Mouse (Mus musculus) heart, embryonic 11.5 days (tissue): ENCODE results near the gene Prkaca. TPM values are rescaled to one million over a fixed set of nuclear protein-coding genes. Genes with fewer than 3 reads are reported as not detected.

Experiments used
- ATAC-seq: fragments of 200-750 bp; cut with Nextera tagmentation; replicated peaks from 2 replicates; pipeline ENCODE4 v1.8.0; 2017; ENCODE audit warnings: moderate library complexity; ENCODE audit not compliant: insufficient number of reproducible peaks, low FRiP score, low TSS enrichment
- H3K27ac ChIP-seq: fragments of 300-500 bp; sonication (generic); 2 replicates; pipeline ENCODE4 v1.5.1; 2014; ENCODE audit warnings: mild to moderate bottlenecking, low read depth, low read length
- H3K27me3 ChIP-seq: fragments of 300-500 bp; sonication (generic); 2 replicates; pipeline ENCODE4 v1.6.1; 2014; ENCODE audit warnings: mild to moderate bottlenecking, low read length, mixed read lengths; ENCODE audit not compliant: control insufficient read depth, insufficient read depth
- H3K36me3 ChIP-seq: fragments of 300-500 bp; sonication (generic); 2 replicates; pipeline ENCODE4 v1.6.1; 2014; ENCODE audit warnings: mild to moderate bottlenecking, low read length, moderate library complexity, mixed read lengths; ENCODE audit not compliant: control insufficient read depth, insufficient read depth
- H3K4me1 ChIP-seq: fragments of 300-500 bp; sonication (generic); 2 replicates; pipeline ENCODE4 v1.6.1; 2014; ENCODE audit warnings: low read length; ENCODE audit not compliant: control insufficient read depth, insufficient read depth
- H3K4me2 ChIP-seq: fragments of 300-500 bp; sonication (generic); 2 replicates; pipeline ENCODE4 v1.6.1; 2014; ENCODE audit warnings: mild to moderate bottlenecking, moderate library complexity
- H3K4me3 ChIP-seq: fragments of 300-500 bp; sonication (generic); 2 replicates; pipeline ENCODE4 v1.5.1; 2014; ENCODE audit warnings: low read depth, low read length
- H3K9ac ChIP-seq: fragments of 300-500 bp; sonication (generic); 2 replicates; pipeline ENCODE4 v1.6.1; 2014; ENCODE audit warnings: mild to moderate bottlenecking, low read depth, low read length, moderate library complexity
- H3K9me3 ChIP-seq: fragments of 300-500 bp; sonication (generic); replicated peaks from 2 replicates; pipeline ENCODE4 v1.6.1; 2016; ENCODE audit warnings: low read length; ENCODE audit not compliant: control insufficient read depth
- WGBS: fragments of 180-500 bp; shearing (Covaris S2); extraction: QIAGEN DNeasy Blood & Tissue Kit; methylation state at CpG from one replicate; pipeline ENCODE4 v1.1.7; 2014; ENCODE audit not compliant: insufficient replicate concordance; 5-methylcytosine and 5-hydroxymethylcytosine counted together
- polyA plus RNA-seq: library from polyadenylated mRNA; unstranded; fragments of >200 nt; fragmentation: Nextera tagmentation; extraction: Ambion mirVana; gene quantifications from 2 replicates; pipeline ENCODE4 v1.2.1, GENCODE M21; 2014

Gene Prkaca
- polyA plus RNA-seq, 1 experiment from 2014 or later, result 139 TPM

GRCm38 (mm10) chr8:84010625-84011611, 38.1 kb downstream of the Prkaca start:
- 2% methylated on average over 78 of the region's 83 CpGs for WGBS
- Histone ChIP-seq H3K27me3 (peaks cover 40% of the 10 kb centered on the region), H3K27ac (no peak overlapping the region), H3K4me2 (peak overlapping the region; percentile 97), H3K36me3 (no peaks in the 10 kb centered on the region), H3K9me3 (no peaks in the 10 kb centered on the region), H3K4me3 (peak overlapping the region; percentile 53), H3K4me1 (peaks cover 19% of the 10 kb centered on the region), H3K9ac (peak overlapping the region; percentile 59)
- no peak for ATAC-seq

DNA sequence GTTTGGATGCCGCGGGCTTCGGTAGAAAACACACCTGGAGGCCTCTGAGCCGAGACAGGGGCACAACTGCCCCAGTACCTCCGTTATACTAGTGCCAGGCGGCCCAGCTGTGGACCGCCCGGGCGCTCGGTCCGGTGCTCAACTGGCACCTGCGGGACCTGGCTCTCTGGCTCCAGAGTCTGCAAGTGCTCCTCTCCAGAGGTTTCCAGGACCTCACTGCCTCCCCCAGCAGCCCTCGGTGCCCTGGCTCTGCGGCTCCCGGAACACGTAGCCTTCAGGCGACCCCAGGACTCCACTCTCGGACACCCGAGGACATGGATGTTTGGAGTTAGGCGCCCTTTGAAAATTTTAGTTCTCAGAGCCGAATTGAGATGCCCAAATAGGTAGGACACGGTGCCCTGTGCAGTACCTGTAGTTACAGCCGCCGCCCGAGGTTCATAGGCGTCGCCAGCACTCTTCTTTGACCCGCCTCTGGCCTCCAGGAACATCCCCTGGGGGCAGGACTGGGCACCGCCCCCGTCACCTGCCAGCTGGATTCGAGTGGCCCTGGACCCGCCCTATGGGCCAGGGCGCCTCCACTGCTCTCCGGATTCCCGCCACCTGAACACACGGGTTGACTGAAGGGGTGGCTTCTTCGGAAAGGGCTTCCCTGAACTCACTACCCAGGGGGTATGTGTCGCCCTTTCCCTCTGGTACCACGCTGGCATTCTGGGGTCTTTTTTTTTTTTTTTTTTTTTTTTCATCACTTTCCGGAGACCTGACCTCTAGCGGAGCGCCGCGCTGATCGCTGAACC, 39.1 kb downstream of the Prkaca start, which contains the start of gene 2210011C24Rik:
2210011C24Rik (minus strand) TSS at position 467 of the 794 bp plus-strand sequence.
- WGBS, result 2% methylated on average over 45 of the region's 45 CpGs
- H3K36me3 ChIP-seq, result no peaks in the 10 kb centered on the region
- no peaks in the 10 kb centered on the region for H3K9me3 ChIP-seq
- H3K4me1 ChIP-seq, result peaks cover 19% of the 10 kb centered on the region
- H3K4me3 ChIP-seq, result peak within 1 kb of the TSS; percentile 53
- peak within 1 kb of the TSS; percentile 59 for H3K9ac ChIP-seq
- H3K4me2 ChIP-seq, result peak within 1 kb of the TSS; percentile 97
- peaks cover 40% of the 10 kb centered on the region for H3K27me3 ChIP-seq
- 0 out of 2 replicates have a peak, but pooled peaks have one; percentile 11 for ATAC-seq
- H3K27ac ChIP-seq, result no peak within 1 kb of the TSS

- Histone ChIP-seq H3K4me3 (peak overlapping the region; percentile 53), H3K27ac (no peak overlapping the region), H3K4me1 (peaks cover 19% of the 10 kb centered on the region), H3K36me3 (no peaks in the 10 kb centered on the region), H3K9ac (no peak overlapping the region), H3K4me2 (peak overlapping the region; percentile 97), H3K27me3 (peaks cover 42% of the 10 kb centered on the region), H3K9me3 (no peaks in the 10 kb centered on the region)
- 11% methylated on average over 35 of the region's 35 CpGs for WGBS
- 0 out of 2 replicates have a peak, but pooled peaks have one; percentile 36 for ATAC-seq
Observed at GRCm38 (mm10) chr8:84012499-84013165, 39.8 kb downstream of the Prkaca start.

DNA sequence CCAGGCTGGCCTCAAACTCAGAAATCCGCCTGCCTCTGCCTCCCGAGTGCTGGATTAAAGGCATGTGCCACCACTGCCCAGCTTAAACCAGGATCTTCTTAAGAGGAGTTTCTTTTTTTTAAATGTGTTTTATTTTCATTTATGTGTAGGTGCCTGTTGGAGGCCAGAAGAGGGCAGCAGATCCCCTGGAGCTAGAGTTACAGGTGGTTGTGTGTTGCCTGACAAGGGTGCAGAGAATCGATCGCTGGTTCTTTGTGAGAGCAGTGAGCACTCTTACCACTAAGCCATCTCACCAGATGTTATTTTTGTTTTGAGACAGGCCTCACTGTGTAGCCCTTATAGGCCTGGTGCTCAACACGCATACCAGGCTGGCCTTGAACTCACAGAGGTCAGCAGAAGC, 43.0 kb downstream of the Prkaca start:
- Histone ChIP-seq H3K36me3 (no peaks in the 10 kb centered on the region), H3K4me1 (peaks cover 15% of the 10 kb centered on the region), H3K9me3 (no peaks in the 10 kb centered on the region), H3K27me3 (peaks cover 30% of the 10 kb centered on the region), H3K4me3 (no peak overlapping the region), H3K27ac (no peak overlapping the region), H3K4me2 (no peak overlapping the region), H3K9ac (no peak overlapping the region)
- ATAC-seq, result no peak
- 91% methylated on average over 5 of the region's 5 CpGs for WGBS

DNA sequence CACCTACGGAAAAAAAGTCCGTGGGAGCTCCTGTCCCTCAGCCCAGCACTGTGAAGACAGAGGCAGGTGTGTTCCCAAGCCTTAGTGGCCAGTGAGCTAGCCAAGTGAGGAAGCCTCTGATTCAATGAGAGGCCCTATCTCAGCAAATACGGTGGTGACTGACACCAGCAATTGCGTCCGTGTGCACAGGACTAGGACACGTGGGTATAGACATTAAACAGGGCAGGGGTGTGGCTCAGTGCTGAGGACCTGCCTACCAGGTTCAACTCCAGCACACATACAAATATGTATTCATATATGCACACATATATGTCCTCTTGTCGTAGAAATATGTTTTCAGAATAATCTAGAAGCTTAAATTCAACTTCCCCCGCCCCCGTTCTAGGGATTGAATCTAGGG, 46.9 kb downstream of the Prkaca start:
- no peaks in the 10 kb centered on the region for H3K36me3 ChIP-seq
- H3K4me3 ChIP-seq, result no peak overlapping the region
- H3K9me3 ChIP-seq, result no peaks in the 10 kb centered on the region
- no peak overlapping the region for H3K9ac ChIP-seq
- 80% methylated on average over 9 of the region's 9 CpGs for WGBS
- peaks cover 23% of the 10 kb centered on the region for H3K4me1 ChIP-seq
- H3K27ac ChIP-seq, result no peak overlapping the region
- H3K27me3 ChIP-seq, result peaks cover 10% of the 10 kb centered on the region; the same call in 1 of the 2 replicates
- ATAC-seq, result no peak
- no peak overlapping the region for H3K4me2 ChIP-seq

DNA sequence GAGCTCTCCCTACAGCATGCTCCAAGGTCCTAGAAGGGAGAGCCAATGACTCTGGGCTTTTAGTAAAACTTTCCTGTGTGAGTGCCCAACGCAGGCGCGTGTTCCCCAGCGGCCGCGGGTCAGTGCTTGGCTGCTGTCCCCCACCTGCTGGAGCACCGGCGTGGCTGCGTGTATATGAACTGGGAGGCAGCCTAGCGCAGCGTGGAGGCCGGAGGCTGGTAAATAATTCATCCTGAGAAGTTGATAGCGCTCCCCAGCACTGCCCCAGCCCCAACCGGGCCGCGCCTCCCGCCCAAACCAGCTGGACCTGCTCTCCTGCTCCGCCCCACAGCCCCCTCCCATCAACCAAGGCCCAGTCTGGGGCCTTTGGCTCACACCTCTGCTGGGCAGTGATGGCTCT, 48.3 kb downstream of the Prkaca start, which contains the start of gene Palm3:
Palm3 (plus strand) TSS at position 376 of the 400 bp plus-strand sequence.
- Histone ChIP-seq H3K36me3 (no peaks in the 10 kb centered on the region), H3K4me3 (no peak within 1 kb of the TSS), H3K9ac (peak within 1 kb of the TSS; percentile 24; the same call in 1 of the 2 replicates), H3K4me2 (peak within 1 kb of the TSS; percentile 44), H3K27ac (no peak within 1 kb of the TSS), H3K9me3 (no peaks in the 10 kb centered on the region), H3K4me1 (peaks cover 26% of the 10 kb centered on the region), H3K27me3 (peaks cover 20% of the 10 kb centered on the region)
- WGBS, result 9% methylated on average over 18 of the region's 18 CpGs
- ATAC-seq, result no peak; the same call in 1 of the 2 replicates

DNA sequence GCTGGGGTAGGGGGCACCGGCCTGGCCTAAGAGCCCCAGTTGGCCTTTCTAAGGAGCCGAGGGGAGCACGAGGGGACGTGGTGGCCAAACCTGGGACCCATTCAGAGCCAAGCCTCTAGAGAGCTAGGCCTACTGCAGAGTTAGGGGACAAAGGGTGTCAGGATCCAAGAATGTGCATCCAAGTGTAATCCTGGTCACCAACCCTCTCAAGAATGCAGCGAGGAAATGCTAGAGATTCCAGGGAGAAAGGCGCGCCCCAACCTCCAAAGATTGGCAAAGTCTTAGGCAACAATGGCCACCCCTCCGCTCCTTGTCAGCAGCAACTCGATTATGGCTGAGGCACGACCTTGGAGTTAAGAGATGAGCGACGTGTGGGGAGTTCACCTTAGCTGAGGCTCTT, 48.8 kb downstream of the Prkaca start:
- no peak overlapping the region for H3K4me3 ChIP-seq
- H3K36me3 ChIP-seq, result no peaks in the 10 kb centered on the region
- H3K9me3 ChIP-seq, result no peaks in the 10 kb centered on the region
- 36% methylated on average over 12 of the region's 12 CpGs for WGBS
- no peak for ATAC-seq
- no peak overlapping the region for H3K27ac ChIP-seq
- H3K27me3 ChIP-seq, result peaks cover 25% of the 10 kb centered on the region
- peaks cover 28% of the 10 kb centered on the region for H3K4me1 ChIP-seq
- H3K4me2 ChIP-seq, result peak overlapping the region; percentile 44
- no peak overlapping the region; the same call in 1 of the 2 replicates for H3K9ac ChIP-seq

DNA sequence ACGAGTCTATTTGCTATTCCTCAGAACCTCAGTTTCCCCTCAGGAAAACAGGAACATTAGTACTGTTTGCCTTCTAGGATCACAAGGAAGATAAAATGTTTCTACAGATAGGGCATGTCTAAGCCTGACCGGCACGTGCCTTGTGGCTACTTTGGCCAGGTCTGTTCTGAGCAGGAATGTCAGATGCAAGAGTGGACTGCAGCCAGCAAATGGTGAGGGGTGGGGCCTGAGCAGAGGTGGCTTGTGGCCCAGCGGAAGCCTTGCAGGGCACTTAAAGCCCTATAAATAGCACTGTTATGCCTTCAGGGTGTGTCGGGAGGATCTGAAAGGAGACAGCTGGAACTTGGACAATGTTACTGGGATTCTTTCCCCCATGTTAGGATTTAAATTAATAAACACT, 50.3 kb downstream of the Prkaca start:
- Histone ChIP-seq H3K4me1 (peaks cover 28% of the 10 kb centered on the region), H3K27ac (peak overlapping the region; percentile 69), H3K27me3 (peaks cover 35% of the 10 kb centered on the region), H3K36me3 (no peaks in the 10 kb centered on the region), H3K9me3 (no peaks in the 10 kb centered on the region), H3K4me3 (no peak overlapping the region), H3K4me2 (peak overlapping the region; percentile 37), H3K9ac (no peak overlapping the region)
- ATAC-seq, result no peak
- WGBS, result 13% methylated on average over 5 of the region's 5 CpGs
